Mouse (Mus musculus) ovary, postnatal 10 days (tissue): ENCODE results near the gene Gm20662.
"Not testable (repeated sequence)": the region's sequence is repeated elsewhere in the genome, so short reads cannot be mapped to it uniquely, and the experiment has no call there.

Experiments used
- DNase-seq: peaks from one replicate; pipeline ENCODE4 v3.0.0; 2022; ENCODE audit warnings: low spot score

The Gm20662 gene

DNA sequence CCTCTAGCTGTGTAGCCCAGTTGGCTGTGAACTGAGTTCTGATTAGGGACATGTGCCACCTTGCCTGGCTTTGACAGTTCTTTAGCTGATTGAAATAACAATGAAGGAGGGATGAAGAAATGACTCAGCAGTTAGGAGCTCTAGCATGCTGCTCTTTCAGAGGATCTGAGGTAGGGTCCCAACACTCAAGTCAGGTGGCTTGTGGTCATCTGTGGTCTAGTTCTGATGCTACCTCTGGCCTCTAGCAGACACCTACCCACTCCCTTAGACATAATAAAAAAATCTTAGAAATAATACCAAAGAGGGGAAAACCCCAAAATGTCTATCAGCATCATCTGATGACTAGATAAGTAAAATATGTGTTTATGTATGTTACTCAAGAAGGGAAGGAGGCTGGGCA, 14.2 kb downstream of the Gm20662 start:
- no peak for DNase-seq

DNA sequence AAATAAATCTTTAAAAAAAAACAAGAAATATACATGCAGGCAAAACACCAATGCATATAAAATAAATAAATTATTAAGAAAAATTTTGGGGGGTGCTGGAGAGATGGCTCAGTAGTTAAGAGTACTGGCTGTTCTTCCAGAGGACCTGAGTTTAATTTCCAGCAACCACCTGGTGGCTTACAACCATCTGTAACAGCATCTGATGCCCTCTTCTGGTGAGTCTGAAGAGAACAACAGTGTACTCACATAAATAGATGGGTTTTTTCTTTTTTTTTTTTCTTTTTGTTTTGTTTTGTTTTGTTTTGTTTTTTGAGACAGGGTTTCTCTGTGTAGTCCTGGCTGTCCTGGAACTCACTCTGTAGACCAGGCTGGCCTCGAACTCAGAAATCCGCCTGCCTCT, 17.4 kb downstream of the Gm20662 start:
- not testable (repeated sequence) for DNase-seq

GRCm38 (mm10) chr9:108017127-108017526, 21.0 kb downstream of the Gm20662 start:
- no peak for DNase-seq

DNA sequence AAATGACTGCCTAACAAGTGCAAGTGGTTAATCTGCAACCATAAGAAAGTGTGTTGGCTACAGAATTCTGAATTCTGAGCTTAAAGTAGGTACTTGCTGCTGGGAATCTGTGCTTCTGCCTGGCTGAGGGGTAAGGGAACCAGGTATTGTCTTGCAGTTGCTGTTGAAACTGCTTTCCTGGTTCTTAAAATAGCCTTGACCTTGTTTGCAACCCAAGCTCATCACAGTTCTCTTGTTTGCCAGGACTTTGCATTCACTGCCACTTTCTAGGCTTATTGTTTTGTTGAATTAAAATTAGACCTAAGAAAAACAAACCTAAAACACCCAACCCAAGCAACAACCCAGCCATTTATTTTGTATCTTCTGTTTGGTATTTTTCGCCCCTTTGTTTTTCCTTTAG, 24.6 kb downstream of the Gm20662 start:
- no peak for DNase-seq

- DNase-seq: no peak
These were observed 27.1 kb downstream of the Gm20662 start for GRCm38 (mm10) chr9:108023216-108023615.

- no peak for DNase-seq
These were observed 30.4 kb downstream of the Gm20662 start for GRCm38 (mm10) chr9:108026584-108026983.

DNA sequence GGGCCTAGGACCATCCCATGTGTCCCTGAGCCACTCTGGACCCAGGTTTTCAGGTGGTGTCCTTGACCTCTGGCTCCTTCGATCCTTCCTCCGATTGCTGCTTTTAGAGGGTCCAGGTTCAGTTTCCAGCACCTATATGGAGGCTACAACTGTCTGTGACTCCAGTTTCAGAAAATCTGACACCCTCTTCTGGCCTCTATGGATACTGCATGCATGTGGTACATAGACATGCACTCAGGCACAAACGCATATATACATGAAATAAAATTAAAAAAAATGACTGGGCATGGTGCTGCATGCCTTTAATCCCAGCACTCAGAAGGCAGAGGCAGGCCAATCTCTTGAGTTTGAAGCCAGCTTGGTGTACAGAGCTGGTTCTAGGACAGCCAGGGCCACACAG, 31.7 kb downstream of the Gm20662 start:
- no peak for DNase-seq

DNA sequence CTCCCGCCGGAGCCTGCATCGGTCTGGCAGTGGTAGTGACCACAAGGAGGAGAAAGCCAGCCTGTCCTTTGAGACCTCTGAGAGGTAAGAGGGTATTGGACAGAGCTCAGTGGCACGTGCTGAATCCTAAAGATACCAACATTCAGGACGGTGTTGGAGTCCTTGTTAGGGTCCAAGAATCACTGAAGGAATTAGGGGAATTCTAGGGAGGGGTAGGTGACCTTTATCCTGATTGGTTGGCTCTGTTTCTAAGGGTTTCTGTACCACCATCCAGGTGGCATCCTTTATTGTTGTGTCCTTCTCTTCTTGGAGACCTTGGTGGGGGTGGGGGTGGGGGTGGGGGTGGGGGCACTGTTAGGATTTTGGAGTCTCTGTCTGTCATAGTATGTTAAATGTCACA, 36.0 kb downstream of the Gm20662 start:
- DNase-seq: no peak

DNA sequence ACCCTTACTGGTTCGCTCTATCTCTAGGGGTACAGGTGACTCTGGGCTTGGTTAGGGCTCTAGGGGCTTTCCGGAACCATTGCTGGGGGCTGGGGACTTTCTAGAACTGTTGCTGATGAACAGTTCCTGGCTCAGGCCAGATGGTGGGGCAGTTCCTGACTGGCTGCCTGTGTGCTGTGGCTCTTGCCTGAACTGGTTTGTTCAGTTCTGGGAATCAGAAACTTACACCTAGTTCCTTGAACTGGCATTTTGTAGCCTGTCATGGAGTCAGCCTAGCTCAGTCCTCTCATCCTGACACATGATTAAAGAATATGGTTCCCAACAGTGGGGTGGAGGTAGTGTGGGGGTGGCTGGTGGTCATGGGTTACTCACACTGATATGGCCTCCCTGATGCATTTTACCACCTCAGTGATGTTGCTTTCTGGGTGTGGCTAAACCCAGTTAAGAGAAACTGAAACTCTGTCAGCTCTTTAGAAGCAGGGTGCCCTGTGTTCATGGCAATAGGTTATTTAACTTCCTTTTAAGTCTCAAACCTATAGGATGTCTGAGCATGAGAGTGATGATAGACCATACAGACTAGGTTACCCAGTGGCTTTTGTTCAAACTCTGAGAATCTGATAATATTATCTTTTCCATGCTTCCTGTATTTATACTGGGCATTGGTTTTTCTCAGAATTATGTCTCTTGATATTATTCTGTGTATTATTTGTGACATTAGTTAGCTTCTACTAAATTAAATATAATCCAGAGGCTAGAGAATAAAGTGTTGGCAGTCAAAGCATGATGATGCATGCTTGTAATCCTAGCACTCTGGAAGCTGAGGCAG, 39.4 kb downstream of the Gm20662 start:
- DNase-seq: no peak

GRCm38 (mm10) chr9:108044751-108045492, 48.8 kb downstream of the Gm20662 start:
- no peak for DNase-seq

- no peak for DNase-seq
These were observed 50.4 kb downstream of the Gm20662 start for GRCm38 (mm10) chr9:108046582-108046981.

DNA sequence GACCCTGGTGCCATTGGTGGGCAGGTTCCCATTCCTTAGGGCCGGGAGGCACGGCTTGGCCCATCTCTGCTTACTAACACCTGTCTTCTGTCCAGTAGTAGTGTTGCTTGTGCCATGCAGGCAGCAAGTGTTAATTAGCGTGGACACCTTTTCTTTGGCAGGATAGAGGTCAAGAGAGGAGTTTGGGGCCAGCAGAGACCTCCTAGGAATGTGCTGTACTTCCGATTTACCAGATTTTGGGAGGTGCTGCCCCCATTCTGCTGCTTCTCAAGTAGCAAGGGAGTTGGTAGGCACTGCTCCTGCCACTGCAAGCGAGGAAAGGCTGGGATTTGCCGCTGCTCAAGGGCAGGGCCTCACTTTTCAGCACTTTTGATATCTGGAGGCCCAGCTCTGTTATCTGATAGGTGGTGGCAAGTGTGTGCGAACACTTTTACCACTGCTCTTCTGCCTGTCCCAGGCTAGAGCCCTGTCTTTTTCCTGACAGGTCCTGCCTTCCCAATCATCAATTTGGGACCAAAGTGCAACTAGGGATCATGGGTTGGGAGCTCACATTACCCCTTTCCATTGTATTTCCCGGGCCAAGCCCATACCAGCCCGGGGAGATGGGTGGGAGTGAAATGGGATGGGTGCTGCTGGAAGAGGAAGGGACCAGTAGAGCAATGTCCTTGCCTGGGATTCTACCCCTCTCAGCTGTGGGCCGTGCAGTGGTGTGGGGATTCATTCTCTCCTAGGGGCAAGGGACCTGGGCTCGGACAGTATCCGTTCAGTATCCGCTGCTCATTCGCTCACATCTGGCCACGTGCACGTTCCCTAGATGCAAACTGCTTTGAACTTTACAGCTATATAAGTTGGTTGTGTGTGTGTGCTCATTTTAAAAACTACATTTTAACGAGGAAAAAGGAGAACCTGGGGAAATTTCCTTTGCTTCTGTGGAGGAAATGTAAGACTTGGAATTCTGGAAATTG, 51.7 kb downstream of the Gm20662 start:
- no peak for DNase-seq

DNA sequence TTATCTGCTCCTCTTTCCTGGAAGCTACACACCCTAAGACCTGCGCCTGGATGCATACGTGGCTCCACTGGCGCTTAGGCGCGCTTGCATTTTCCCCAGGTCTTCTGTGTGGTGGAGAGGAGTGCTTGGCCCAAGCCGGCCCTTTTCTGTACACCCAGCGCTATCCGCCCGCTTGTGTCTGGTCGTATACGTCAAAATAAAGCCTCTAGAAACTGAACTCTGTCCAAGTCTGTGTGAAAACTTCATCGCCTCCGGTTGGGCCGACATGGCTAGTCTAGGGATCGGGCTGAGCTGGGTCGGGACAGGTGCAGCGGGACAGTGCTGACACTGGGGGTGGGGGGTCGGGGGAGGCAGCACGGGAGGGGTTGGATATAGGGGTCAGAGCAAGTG, 52.4 kb downstream of the Gm20662 start:
- DNase-seq: no peak

- peak; percentile 85 for DNase-seq
These were observed 52.9 kb downstream of the Gm20662 start, which contains the start of gene Gmppb for GRCm38 (mm10) chr9:108049016-108049455. Gmppb (plus strand) TSS chr9:108049242.

DNA sequence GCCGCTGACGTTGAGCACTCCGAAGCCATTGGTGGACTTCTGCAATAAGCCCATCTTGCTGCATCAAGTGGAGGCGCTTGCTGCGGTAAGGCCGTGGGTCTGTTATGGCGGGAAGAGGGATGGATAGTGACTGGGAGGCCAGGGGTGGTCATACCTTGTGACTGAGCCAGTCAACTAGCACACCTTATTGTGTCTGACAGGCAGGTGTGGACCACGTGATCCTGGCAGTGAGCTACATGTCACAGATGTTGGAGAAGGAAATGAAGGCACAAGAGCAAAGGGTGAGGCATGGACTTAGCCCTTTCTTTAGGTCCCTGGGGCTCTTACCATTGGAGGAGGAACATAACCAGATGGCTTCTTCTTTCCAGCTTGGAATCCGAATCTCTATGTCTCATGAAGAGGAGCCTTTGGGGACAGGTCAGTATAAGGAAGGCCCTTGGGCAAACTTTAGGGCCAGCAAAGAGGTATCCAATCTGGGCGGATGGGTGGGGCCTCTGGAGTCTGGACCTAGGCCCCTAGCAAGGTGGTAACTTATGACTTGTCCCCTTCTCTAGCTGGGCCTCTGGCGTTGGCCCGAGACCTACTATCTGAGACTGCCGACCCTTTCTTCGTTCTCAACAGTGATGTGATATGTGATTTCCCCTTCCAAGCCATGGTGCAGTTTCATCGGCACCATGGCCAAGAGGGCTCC, 53.6 kb downstream of the Gm20662 start:
- DNase-seq: no peak

DNA sequence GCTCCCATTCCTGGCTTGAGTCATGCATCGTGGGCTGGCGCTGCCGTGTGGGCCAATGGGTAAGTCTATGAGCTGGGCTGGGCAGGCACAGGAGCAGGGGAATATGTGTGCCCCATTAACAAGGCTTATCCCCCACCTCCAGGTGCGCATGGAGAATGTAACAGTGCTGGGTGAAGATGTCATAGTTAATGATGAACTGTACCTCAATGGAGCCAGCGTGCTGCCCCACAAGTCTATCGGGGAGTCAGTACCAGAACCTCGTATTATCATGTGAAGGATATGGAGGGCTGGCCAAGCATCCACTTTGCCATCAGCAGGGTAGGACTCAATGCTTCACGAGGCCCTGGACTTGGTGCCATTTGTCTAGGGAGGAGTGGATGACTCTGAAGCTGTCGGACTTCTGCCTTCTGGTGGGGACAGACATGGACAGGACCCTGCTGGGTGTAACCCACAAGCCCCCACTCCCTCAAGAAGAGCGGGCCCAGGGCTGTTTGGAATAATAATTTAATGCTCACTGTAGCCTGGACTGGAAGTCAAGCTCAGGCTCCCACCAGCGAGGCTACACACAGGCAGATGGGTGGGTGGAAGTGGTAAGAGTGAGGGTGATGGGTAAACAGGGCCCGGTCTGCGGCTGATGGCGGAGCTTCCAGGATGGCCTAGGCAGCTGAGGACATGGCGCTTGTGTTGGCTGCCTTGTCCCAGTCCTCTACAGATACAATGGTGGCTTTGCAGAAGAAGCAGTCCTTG, 55.2 kb downstream of the Gm20662 start:
- no peak for DNase-seq

DNA sequence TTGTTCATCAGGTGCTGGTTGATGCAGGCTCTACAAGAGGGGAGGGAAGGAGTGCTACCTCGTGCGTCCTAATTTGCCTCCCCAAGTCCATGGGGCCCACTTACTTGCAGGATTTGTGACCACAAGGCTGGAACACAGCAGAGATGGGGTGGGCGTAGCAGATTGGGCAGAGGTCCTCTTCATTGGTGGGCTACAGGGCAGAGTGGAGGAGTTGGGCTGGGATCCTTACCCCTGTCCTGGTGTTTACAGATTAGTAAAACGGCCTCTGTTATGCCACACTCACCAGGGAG, 55.7 kb downstream of the Gm20662 start:
- DNase-seq: no peak

DNA sequence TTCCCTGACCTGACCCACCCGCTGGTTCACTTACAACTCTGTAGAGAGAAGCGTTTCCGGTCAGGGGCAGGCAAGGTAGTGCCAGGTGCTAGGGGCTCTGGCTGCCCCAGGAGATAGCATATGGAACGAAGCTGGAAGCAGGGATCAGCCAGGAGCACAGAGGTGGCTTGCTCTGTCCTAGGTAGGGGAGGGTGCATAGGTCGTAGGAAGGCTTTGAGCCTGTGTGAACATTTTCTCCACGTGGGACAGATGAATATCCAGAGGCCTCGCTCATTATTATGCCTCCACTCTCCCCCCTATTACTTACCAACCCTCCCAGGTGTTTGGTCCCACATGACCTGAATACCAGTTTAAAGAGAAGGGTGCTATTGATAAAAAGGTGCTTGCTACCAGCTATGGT, 56.3 kb downstream of the Gm20662 start:
- no peak for DNase-seq

DNA sequence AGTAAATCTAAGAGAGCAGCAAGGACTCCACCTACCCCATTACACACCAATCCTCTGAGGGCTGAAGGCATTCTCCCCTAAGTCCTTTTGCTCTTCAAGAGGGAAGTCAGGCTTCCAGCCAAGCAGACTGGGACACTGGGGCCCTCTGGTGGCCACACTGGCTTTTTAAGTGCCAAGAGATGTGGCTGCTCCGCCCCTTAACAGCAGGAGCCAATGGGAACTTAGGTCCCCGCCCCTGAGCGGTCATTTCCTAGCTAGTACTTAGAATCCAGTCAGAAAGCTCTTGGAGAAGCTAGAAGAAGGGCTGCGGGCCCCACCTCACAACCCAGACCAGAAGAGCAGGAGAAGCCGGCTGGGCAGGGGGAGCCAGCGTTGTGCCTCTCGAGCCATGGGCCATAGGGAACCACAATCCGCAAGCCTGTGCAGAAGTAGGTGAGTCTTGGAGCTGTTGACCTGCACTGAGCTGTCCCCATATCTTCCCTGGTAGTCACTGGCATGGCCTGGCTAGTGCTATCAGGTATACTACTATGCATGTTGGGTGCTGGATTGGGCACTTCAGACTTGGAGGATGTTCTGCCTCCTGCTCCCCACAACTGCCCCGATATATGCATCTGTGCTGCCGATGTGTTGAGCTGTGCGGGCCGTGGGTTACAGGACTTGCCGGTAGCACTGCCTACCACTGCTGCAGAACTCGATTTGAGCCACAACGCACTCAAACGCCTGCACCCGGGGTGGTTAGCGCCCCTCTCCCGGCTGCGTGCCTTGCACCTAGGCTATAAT, 56.9 kb downstream of the Gm20662 start, which contains the start of gene Amigo3:
Amigo3 (plus strand) TSS at position 275 of the 780 bp plus-strand sequence.
- DNase-seq: peak; percentile 96

DNA sequence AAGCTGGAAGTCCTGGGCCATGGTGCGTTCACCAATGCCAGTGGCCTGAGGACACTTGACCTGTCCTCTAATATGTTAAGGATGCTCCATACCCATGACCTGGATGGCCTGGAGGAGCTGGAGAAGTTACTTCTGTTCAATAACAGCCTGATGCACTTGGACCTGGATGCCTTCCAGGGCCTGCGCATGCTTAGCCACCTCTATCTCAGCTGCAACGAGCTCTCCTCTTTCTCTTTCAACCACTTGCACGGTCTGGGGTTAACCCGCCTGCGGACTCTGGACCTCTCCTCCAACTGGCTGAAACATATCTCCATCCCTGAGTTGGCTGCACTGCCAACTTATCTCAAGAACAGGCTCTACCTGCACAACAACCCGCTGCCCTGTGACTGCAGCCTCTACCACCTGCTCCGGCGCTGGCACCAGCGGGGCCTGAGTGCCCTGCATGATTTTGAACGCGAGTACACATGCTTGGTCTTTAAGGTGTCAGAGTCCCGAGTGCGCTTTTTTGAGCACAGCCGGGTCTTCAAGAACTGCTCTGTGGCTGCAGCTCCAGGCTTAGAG, 57.6 kb downstream of the Gm20662 start:
- DNase-seq: no peak
